Mouse (Mus musculus) liver, embryonic 14.5 days (tissue): Measurements from ENCODE around the gene Pitpna.

Experiments
- CTCF ChIP-seq: IDR thresholded peaks from 2 replicates; pipeline ENCODE4 v1.5.1; 2016; ENCODE audit warnings: antibody characterized with exemption, low read depth, control low read depth
- EP300 ChIP-seq: IDR thresholded peaks from 2 replicates; pipeline ENCODE4 v1.6.1; 2016; ENCODE audit warnings: antibody characterized with exemption, low read depth

DNA sequence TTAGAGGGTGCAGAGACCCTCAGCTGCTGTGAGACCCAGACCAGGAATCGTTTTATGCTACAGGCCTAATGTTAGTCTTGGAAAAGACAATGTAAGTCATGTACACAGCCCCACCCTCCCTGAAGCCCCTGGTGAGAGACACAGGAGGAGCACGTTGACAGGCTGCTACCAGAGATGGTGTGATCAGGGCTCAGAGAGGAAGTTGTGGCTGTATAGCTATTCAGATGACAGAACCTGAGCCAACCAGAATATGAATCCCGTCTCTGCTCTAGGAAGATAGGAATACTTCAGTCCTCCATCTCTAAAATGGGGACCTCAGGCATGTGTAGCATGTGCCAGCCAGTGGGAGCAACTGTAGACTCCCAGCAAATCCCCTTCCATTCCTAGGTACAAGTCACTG is 80.7 kb downstream of the Pitpna start:
- TF ChIP-seq EP300 (no peak), CTCF (no peak)
